ENCODE assay signal across 12 mouse cellular contexts in the genomic region with DNA sequence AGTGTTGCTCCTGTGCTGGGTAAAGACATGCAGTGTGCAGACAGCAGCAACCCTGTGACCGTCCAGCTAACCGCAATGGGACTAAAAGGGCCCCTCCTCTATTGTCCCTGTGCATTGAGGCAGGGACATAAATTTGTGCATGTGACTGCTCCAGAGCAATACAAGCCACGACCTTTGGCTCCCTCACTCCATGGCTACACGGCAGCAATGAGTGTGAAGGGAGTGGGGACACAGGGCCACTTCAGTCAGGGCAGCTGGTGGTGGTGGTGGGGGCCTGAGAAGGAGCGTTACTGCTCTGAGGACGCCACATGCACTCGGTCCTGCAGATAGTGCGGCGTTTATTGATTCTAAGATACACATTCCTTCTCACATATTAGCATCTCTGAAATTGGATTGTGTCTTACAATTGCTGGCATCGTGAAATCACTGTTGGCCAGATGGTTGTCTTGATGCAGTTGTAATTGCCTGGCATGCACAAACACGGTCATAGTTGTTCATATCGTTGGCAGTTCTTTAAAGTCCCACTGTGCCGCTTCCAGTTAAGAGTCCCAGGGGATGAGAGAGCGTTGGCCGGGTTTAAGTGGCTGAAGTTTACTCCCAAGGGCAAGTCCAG. TPM values are rescaled to one million over a fixed set of nuclear protein-coding genes. Genes with fewer than 3 reads are reported as not detected.
DNase-seq lines count a peak whose midpoint lies in the region; ATAC-seq and TF ChIP-seq lines count a peak whose summit lies in the region.
"Had no signal": no experiment of that assay in that cellular context is flagged by ENCODE, and none has a peak within 500 bp of the region (broad histone marks: within the 10 kb centered on the region; RNA-seq: fewer than 3 reads in every experiment).

No protein-coding gene starts in this region.

- DNase-seq in left cerebral cortex, adult 2 months (ENCODE audit: extremely low spot score in 1 of 2, low spot score in 2 of 2), result no peak
- DNase-seq in left cerebral cortex, adult 8-10 months (ENCODE audit: low spot score in 2 of 2), result no peak
- DNase-seq in layer of hippocampus, postnatal 14 days (ENCODE audit: low spot score in 2 of 2), result peak; percentile 56 to 59
- peak; percentile 91 for DNase-seq in retina, embryonic 14.5 days (ENCODE audit: low spot score)
- DNase-seq in thymus, postnatal 25 days, result no peak
- DNase-seq in left cerebral cortex, postnatal 14 days (ENCODE audit: low spot score in 2 of 2), result no peak
- DNase-seq in adrenal gland, adult 18-20 months (ENCODE audit: low spot score in 2 of 2), result no peak
- DNase-seq: heart, adult 11 months; kidney, adult 8-10 months had no signal

- peaks cover 24% of the 10 kb centered on the region for H3K4me1 ChIP-seq in forebrain, embryonic 16.5 days (replicated peaks; ENCODE audit: control insufficient read depth, insufficient read depth, low read length)

- H3K4me2 ChIP-seq in forebrain, embryonic 16.5 days (ENCODE audit: low read length), result no peak overlapping the region

- H3K4me3 ChIP-seq in left cerebral cortex, adult 2 months, result no peak overlapping the region
- H3K4me3 ChIP-seq in forebrain, embryonic 16.5 days (replicated peaks; ENCODE audit: low read length), result no peak overlapping the region
- H3K4me3 ChIP-seq: myocyte had no signal

- H3K27me3 ChIP-seq in forebrain, embryonic 16.5 days (replicated peaks; ENCODE audit: control insufficient read depth, insufficient read depth, low read length), result no peaks in the 10 kb centered on the region

- peaks cover 2% of the 10 kb centered on the region; the same call in 1 of the 2 replicates for H3K36me3 ChIP-seq in forebrain, embryonic 16.5 days (ENCODE audit: control insufficient read depth, insufficient read depth)

- H3K9me3 ChIP-seq in forebrain, embryonic 16.5 days (ENCODE audit: control insufficient read depth, low read length), result no peaks in the 10 kb centered on the region

- peak; percentile 81 for ATAC-seq in forebrain, embryonic 16.5 days

- whole genome bisulfite sequencing in forebrain, embryonic 16.5 days, result 21% methylated on average over 15 of the region's 15 CpGs

- no peak overlapping the region for H3K9ac ChIP-seq in forebrain, embryonic 16.5 days (replicated peaks; ENCODE audit: low read depth, low read length)
- H3K9ac ChIP-seq: liver, embryonic 14.5 days had no signal

- no peak for TF ChIP-seq CTCF in left cerebral cortex, adult 2 months (IDR thresholded peaks at IDR 0.05)

- intact Hi-C loops in left cerebral cortex, adult 2 months (cut with DNase I), result no loop called here
- intact Hi-C loops in left cerebral cortex, postnatal 14 days (cut with DNase I), result no loop called here

- peak overlapping the region; percentile 66 for H3K27ac ChIP-seq in left cerebral cortex, adult 2 months
- H3K27ac ChIP-seq in forebrain, embryonic 16.5 days (ENCODE audit: low read length), result no peak overlapping the region; the same call in 1 of the 2 replicates
- H3K27ac ChIP-seq: liver, embryonic 14.5 days had no signal

RNA-seq across cellular contexts. Expression of gene Cspg5, which starts 11.9 kb away (rescaled TPM):
- total RNA-seq in left cerebral cortex, adult 2 months (2021), result 100 to 1,000 TPM; 352 to 356 TPM
- total RNA-seq in left cerebral cortex, adult 8-10 months (2022), result 100 to 1,000 TPM; 360 to 411 (median 377) TPM
- 98.9 and 115 TPM in 2 replicates for polyA plus RNA-seq in forebrain, embryonic 16.5 days (2015; fragmentation: Nextera tagmentation; extraction: Ambion mirVana)
- 100 to 1,000 TPM; 296 to 306 TPM for total RNA-seq in layer of hippocampus, postnatal 14 days (2021)
- 100 to 1,000 TPM; 423 to 475 TPM for total RNA-seq in left cerebral cortex, postnatal 14 days (2021)
- 10 to 100 TPM; 13.3 to 22.4 TPM for total RNA-seq in adrenal gland, adult 18-20 months (2021)

RNA-seq across cellular contexts. Expression of gene Elp6, which starts 49.5 kb away (rescaled TPM):
- 10 to 100 TPM in 1 of 2 experiments, 1 to 10 TPM in 1; 9.1 to 14.1 TPM for total RNA-seq in left cerebral cortex, adult 2 months (2021)
- 10 to 100 TPM; 11.6 to 16.4 (median 14.1) TPM for total RNA-seq in left cerebral cortex, adult 8-10 months (2022)
- 34.3 and 36.8 TPM in 2 replicates for polyA plus RNA-seq in forebrain, embryonic 16.5 days (2015; fragmentation: Nextera tagmentation; extraction: Ambion mirVana)
- total RNA-seq in layer of hippocampus, postnatal 14 days (2021), result 10 to 100 TPM; 11.0 to 12.3 TPM
- total RNA-seq in left cerebral cortex, postnatal 14 days (2021), result 10 to 100 TPM; 12.1 to 14.3 TPM
- total RNA-seq in adrenal gland, adult 18-20 months (2021), result 1 to 10 TPM; 6.1 to 7.7 TPM

Comparison
In these comparisons a context has a peak if more than half of its experiments do, and no peak if none do; other contexts are left out.
1. DNase-seq: peak in layer of hippocampus, postnatal 14 days (2 of 2) and retina, embryonic 14.5 days (single experiment); none in left cerebral cortex, adult 2 months (0 of 2), left cerebral cortex, adult 8-10 months (0 of 2), thymus, postnatal 25 days (single experiment), left cerebral cortex, postnatal 14 days (0 of 2) and adrenal gland, adult 18-20 months (0 of 2).
2. RNA of gene Cspg5, which starts 11.9 kb away (total RNA-seq): 423 to 475 TPM in left cerebral cortex, postnatal 14 days, 360 to 411 TPM in left cerebral cortex, adult 8-10 months, 352 to 356 TPM in left cerebral cortex, adult 2 months and 296 to 306 TPM in layer of hippocampus, postnatal 14 days; 13.3 to 22.4 TPM in adrenal gland, adult 18-20 months; every median in the first group is over 10 times any median in the second.